Mouse (Mus musculus) kidney, embryonic 15.5 days (tissue): ENCODE measurements around the gene Mad1l1. TPM values are rescaled to one million over a fixed set of nuclear protein-coding genes. Genes with fewer than 3 reads are reported as not detected.
A peak's percentile ranks its signal among the peaks of the same experiment; 100 is the strongest.

Experiments
- ATAC-seq: fragments of 200-750 bp; cut with Nextera tagmentation; replicated peaks from 2 replicates; pipeline ENCODE4 v1.8.0; 2017; ENCODE audit warnings: moderate TSS enrichment; ENCODE audit not compliant: low FRiP score
- H3K27ac ChIP-seq: fragments of 300-500 bp; sonication (generic); 2 replicates; pipeline ENCODE4 v1.5.1; 2015; ENCODE audit warnings: mild to moderate bottlenecking, inconsistent platforms
- H3K27me3 ChIP-seq: fragments of 300-500 bp; sonication (generic); 2 replicates; pipeline ENCODE4 v1.6.1; 2015; ENCODE audit warnings: inconsistent platforms
- H3K36me3 ChIP-seq: fragments of 300-500 bp; sonication (generic); 2 replicates; pipeline ENCODE4 v1.6.1; 2015; ENCODE audit warnings: inconsistent platforms
- H3K4me1 ChIP-seq: fragments of 300-500 bp; sonication (generic); 2 replicates; pipeline ENCODE4 v1.6.1; 2015; ENCODE audit warnings: inconsistent platforms
- H3K4me2 ChIP-seq: fragments of 300-500 bp; sonication (generic); 2 replicates; pipeline ENCODE4 v1.6.1; 2015; ENCODE audit warnings: moderate library complexity, mild to moderate bottlenecking, inconsistent platforms
- H3K4me3 ChIP-seq: fragments of 300-500 bp; sonication (generic); replicated peaks from 2 replicates; pipeline ENCODE4 v1.5.1; 2015; ENCODE audit warnings: mild to moderate bottlenecking, inconsistent platforms
- H3K9ac ChIP-seq: fragments of 300-500 bp; sonication (generic); 2 replicates; pipeline ENCODE4 v1.6.1; 2015; ENCODE audit warnings: mild to moderate bottlenecking, inconsistent platforms
- H3K9me3 ChIP-seq: fragments of 300-500 bp; sonication (generic); replicated peaks from 2 replicates; pipeline ENCODE4 v1.6.1; 2016; ENCODE audit warnings: inconsistent platforms
- WGBS: fragments of 180-500 bp; shearing (Covaris S2); methylation state at CpG from one replicate; pipeline ENCODE4 v1.1.7; 2015; ENCODE audit warnings: mixed read lengths; 5-methylcytosine and 5-hydroxymethylcytosine counted together
- polyA plus RNA-seq: library from polyadenylated mRNA; unstranded; fragments of >200 nt; fragmentation: Nextera tagmentation; extraction: Ambion mirVana; gene quantifications from 2 replicates; pipeline ENCODE4 v1.2.1, GENCODE M21; 2015

Mad1l1 gene
- polyA plus RNA-seq, 1 experiment from 2014 or later: 53.0 TPM

DNA sequence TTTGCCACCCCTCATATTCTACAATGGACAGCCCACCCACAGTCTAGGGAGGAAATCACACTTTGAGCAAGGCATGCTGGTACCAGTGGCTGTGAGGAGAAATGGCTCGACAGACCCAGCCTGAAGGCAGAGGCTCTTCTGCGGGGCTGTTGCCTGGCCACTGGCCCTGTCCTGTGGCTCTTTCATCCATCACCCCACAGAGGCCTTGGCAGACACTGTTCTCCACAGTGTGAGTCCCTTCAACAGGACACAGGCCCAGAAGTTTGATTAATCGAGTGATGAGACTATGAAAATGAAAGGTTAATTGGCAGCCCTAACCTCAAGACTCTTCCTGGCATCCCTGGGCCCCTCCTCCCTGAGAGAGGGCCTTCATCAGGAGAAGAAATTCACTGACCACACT, 253.3 kb downstream of the Mad1l1 start:
- H3K4me1 ChIP-seq: peaks cover 25% of the 10 kb centered on the region
- peaks cover 15% of the 10 kb centered on the region for H3K36me3 ChIP-seq
- H3K4me2 ChIP-seq: no peak overlapping the region
- no peak for ATAC-seq
- H3K9ac ChIP-seq: no peak overlapping the region
- H3K27me3 ChIP-seq: no peaks in the 10 kb centered on the region
- 45% methylated on average over 3 of the region's 3 CpGs for WGBS
- no peaks in the 10 kb centered on the region for H3K9me3 ChIP-seq
- no peak overlapping the region for H3K4me3 ChIP-seq
- no peak overlapping the region for H3K27ac ChIP-seq

DNA sequence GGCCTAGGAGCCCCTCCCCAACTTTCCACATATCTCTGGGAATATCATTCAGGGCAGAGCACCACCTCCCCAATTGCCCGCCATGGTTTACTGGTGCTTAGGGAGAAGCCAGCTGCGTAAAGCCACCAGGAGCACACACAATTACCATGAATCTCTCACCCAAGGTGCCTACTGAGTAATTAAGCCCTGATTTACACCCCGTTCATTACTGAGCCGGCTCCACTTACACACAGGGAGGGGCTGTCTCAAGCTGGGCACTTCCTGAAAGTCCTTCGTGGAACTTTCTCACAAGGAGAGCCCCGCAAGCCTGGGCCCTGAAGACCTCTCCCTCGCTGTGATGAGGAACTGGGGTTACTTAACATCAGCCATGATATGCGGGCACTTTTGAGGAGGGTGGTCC, 254.6 kb downstream of the Mad1l1 start:
- Histone ChIP-seq H3K9me3 (no peaks in the 10 kb centered on the region), H3K9ac (no peak overlapping the region), H3K4me1 (peaks cover 30% of the 10 kb centered on the region), H3K4me3 (no peak overlapping the region), H3K36me3 (peaks cover 15% of the 10 kb centered on the region), H3K4me2 (no peak overlapping the region), H3K27me3 (no peaks in the 10 kb centered on the region), H3K27ac (peak overlapping the region; percentile 48; the same call in 1 of the 2 replicates)
- 32% methylated on average over 8 of the region's 8 CpGs for WGBS
- ATAC-seq: peak; percentile 70

DNA sequence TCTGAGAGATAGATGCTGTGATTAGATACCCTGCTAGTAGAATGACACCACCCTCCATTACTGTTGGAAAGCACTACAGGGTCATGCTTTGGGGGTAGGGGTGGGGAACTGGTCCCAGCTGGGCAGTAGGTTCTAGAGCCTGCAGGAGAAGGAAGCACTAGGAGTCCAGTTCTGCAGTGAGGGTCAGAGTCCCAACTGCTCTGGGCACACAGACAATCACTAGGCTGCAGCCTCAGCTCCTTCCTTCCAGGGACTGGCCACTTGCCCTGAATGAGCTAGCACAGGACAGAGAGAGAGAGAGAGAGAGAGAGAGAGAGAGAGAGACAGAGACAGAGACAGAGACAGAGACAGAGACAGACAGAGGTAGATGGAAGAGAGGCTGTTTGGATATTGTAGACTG, 255.1 kb downstream of the Mad1l1 start:
- H3K9me3 ChIP-seq: no peaks in the 10 kb centered on the region
- ATAC-seq: no peak
- no peak overlapping the region for H3K27ac ChIP-seq
- no peak overlapping the region for H3K4me2 ChIP-seq
- no peaks in the 10 kb centered on the region for H3K27me3 ChIP-seq
- H3K9ac ChIP-seq: no peak overlapping the region
- H3K4me1 ChIP-seq: peaks cover 35% of the 10 kb centered on the region
- H3K36me3 ChIP-seq: peaks cover 15% of the 10 kb centered on the region
- H3K4me3 ChIP-seq: no peak overlapping the region

DNA sequence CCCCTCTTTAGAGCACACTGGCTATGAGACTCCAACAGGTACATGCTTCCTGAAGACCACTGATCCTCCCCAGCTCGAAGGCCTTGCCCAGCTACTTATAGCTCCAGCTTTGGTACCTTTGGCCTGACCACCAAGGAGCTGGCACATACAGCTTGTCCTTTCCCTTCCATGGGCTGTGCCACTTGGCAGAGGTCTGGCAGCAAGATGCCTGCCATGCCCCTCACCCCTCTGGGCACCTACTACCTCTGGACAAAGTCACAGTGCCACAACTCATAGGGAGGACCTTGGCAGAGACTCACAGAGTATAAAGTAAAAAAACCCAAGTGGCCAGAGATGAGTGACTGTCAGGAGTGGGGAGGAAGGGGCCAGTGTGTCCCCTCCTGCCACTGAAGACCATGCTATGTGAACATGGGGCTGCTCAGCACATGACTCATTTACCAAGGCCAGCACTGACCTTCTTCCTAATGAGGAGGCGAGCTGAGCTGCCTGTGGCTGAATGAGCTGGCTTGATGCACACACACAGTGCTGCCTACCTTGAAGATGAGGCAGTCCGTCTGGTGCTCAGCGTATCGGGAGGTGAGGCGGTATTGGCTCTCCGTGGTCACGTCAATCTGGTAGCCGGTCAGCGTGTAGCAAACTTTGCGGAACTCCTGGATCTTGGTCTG, 255.9 kb downstream of the Mad1l1 start:
- Histone ChIP-seq H3K36me3 (peaks cover 15% of the 10 kb centered on the region), H3K4me2 (no peak overlapping the region), H3K4me1 (peaks cover 43% of the 10 kb centered on the region), H3K27me3 (no peaks in the 10 kb centered on the region), H3K4me3 (no peak overlapping the region), H3K9ac (no peak overlapping the region), H3K27ac (no peak overlapping the region), H3K9me3 (no peaks in the 10 kb centered on the region)
- ATAC-seq: no peak
- 92% methylated on average over 11 of the region's 11 CpGs for WGBS

DNA sequence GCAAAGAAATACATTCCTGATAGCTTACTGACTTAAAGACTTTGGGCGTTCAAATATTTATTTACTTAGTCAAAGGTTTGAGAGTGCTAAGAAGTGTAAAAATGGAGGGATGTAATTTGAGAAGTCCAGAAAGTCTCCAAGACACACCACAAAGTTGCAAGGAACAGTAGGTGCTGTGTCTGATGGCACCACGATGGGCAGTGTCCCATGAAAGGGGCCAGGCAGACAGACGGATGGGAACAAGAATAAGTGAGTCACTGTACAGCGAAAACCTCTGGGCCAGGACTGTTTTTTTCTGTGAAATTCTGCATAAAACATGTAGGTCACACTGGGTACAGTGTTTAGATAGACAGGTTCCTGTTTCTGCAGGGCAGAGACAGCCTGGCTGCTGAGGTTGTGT, 256.8 kb downstream of the Mad1l1 start:
- Histone ChIP-seq H3K27ac (no peak overlapping the region), H3K4me1 (peaks cover 43% of the 10 kb centered on the region), H3K27me3 (no peaks in the 10 kb centered on the region), H3K9ac (no peak overlapping the region), H3K4me3 (no peak overlapping the region), H3K9me3 (no peaks in the 10 kb centered on the region), H3K36me3 (peaks cover 15% of the 10 kb centered on the region), H3K4me2 (no peak overlapping the region)
- ATAC-seq: no peak
- 61% methylated on average over 4 of the region's 4 CpGs for WGBS

DNA sequence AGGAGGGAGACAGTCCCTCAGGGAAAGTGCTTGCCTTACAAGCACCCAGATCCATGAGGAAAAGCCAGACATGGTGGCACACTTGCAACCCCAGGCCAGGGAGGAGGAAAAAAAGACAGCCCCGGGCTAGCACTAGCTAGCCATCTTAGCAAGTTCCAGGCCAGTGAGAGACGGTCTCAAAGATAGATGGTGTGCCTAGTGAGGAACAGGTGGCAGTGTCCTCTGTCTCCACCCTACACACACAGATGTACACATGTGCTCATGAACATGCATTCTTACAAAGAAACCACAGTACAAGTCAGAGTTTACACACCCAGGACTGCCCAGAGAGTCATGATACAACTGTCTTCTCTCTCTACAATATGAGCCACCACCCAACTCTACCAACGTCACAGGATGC, 258.5 kb downstream of the Mad1l1 start:
- Histone ChIP-seq H3K4me3 (no peak overlapping the region), H3K27ac (no peak overlapping the region), H3K4me1 (peaks cover 34% of the 10 kb centered on the region), H3K36me3 (peaks cover 15% of the 10 kb centered on the region), H3K9ac (no peak overlapping the region), H3K27me3 (no peaks in the 10 kb centered on the region), H3K9me3 (no peaks in the 10 kb centered on the region), H3K4me2 (no peak overlapping the region)
- no peak for ATAC-seq
- 85% methylated on average over 3 of the region's 3 CpGs for WGBS

DNA sequence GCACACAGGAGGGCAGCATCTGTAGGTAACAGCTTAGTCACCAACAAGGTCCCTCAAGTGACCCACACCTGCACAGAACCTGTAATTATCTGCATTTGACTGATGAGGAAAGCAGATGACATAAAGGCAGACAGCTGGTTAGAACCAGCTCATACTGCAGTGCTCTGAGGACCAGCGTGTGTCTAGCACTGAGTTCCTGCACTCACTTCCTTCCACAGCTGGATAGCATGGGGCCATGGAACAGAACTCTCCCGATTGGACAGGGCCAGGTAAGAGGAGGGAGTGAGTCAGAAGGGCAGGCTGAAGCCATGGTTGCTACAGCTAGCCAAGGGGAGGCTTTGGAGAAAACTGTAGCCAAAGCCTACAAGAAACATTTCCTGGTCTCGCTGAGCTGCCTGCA, 259.0 kb downstream of the Mad1l1 start:
- WGBS: 61% methylated on average over 3 of the region's 3 CpGs
- Histone ChIP-seq H3K4me2 (no peak overlapping the region), H3K27ac (0 out of 2 replicates have a peak overlapping the region, but pooled peaks have one; percentile 67), H3K27me3 (no peaks in the 10 kb centered on the region), H3K9ac (no peak overlapping the region), H3K36me3 (peaks cover 15% of the 10 kb centered on the region), H3K4me3 (no peak overlapping the region), H3K9me3 (no peaks in the 10 kb centered on the region), H3K4me1 (peaks cover 29% of the 10 kb centered on the region)
- no peak for ATAC-seq

DNA sequence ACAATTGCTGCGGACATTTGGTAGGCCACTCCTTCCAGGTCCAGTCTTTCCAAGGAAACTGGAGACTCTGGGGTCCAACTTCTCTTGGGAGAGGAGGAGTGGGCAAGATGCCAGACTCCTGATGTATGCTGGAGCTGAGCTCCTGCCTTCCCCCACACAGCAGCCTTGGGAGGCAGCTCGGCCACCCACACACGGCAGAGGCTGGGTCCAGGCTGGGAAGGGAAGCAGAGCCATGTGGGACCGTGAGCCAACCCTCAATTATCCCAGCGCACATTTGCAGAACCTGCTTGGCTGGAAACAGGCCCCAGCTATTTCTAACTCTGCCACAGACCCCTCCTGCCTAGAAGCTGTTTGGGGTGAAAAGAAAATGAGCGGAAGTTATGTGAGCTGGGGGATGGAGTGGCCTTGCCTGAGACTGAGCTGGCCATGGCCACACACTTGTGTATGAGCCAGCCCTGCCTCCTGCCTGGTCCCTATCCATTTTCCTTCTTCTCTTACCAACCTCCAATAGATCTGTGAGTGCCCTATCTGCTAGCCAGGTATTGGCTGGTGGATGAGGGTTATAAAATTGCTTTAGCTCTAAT, 260.0 kb downstream of the Mad1l1 start:
- H3K27me3 ChIP-seq: no peaks in the 10 kb centered on the region
- H3K9me3 ChIP-seq: no peaks in the 10 kb centered on the region
- H3K9ac ChIP-seq: no peak overlapping the region
- WGBS: 37% methylated on average over 6 of the region's 6 CpGs
- no peak overlapping the region for H3K4me3 ChIP-seq
- no peak overlapping the region for H3K4me2 ChIP-seq
- H3K4me1 ChIP-seq: peaks cover 20% of the 10 kb centered on the region
- H3K27ac ChIP-seq: peak overlapping the region; percentile 67
- H3K36me3 ChIP-seq: peaks cover 15% of the 10 kb centered on the region
- ATAC-seq: peak; percentile 72

DNA sequence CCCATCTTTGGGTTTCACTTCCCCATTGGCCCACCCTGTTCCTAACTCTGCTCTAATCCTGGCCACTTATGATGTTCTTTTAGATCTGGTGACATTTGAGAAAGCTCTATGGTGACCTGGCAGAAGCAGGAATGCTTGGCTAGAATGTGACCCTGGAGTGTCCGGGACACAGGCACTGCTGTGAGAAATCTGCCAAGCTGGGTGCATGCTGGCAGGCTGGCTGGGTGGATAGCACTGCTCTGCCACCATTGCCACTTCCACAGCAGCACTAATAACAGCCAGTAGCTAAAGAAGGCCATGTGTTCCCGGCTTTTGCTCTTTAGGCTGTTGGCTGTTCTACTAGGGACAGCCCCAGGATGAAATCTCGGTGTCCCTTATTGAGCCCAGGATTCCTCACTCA, 265.1 kb downstream of the Mad1l1 start:
- WGBS: 84% methylated on average over 3 of the region's 3 CpGs
- Histone ChIP-seq H3K27ac (no peak overlapping the region), H3K36me3 (no peaks in the 10 kb centered on the region), H3K4me1 (peaks cover 7% of the 10 kb centered on the region), H3K4me3 (no peak overlapping the region), H3K9me3 (no peaks in the 10 kb centered on the region), H3K27me3 (no peaks in the 10 kb centered on the region), H3K4me2 (no peak overlapping the region), H3K9ac (no peak overlapping the region)
- no peak for ATAC-seq

DNA sequence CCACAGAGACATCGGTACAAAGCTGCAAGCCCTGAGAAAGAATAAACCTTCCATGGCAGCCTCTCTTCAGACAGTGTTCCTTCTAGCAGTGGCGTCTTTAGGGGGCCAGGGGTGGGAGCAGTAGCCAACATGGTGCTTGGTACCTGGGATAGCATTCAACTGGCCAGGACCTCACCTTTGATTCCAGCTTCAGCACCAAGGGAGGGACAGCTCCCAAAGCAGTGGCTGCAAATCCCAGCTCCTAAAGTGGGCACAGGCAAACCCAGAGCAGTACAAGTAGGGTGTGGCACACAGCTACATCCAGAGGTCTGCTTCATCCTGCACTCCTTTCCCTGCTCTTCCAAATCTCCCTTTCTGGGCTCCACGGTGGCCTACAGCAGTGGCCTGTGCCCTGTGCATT, 265.9 kb downstream of the Mad1l1 start:
- ATAC-seq: no peak
- no peaks in the 10 kb centered on the region for H3K4me1 ChIP-seq
- H3K27me3 ChIP-seq: no peaks in the 10 kb centered on the region
- H3K4me2 ChIP-seq: no peak overlapping the region
- no peak overlapping the region for H3K9ac ChIP-seq
- H3K9me3 ChIP-seq: no peaks in the 10 kb centered on the region
- no peaks in the 10 kb centered on the region for H3K36me3 ChIP-seq
- WGBS: 79% methylated on average over 3 of the region's 3 CpGs
- no peak overlapping the region for H3K4me3 ChIP-seq
- H3K27ac ChIP-seq: no peak overlapping the region

DNA sequence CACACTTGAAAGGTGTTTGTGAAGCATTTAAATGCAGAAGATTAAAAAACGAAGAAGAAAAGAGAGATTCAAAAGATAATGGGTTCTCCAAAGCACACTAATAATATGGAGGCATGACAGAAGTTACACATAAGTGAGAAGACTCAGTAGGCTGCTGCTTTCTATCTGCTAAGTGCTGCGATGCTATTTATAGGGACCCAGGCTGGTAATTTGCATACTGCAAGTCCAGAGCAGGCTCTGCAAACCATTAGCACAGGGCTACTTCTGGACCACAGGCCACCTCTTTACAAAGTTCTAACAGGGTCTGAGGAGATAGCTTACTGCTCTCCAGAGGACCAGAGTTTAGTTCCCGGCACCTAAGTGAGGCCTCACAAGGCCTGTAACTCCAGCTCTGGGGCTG, 267.7 kb downstream of the Mad1l1 start:
- Histone ChIP-seq H3K4me2 (no peak overlapping the region), H3K4me1 (no peaks in the 10 kb centered on the region), H3K27ac (no peak overlapping the region), H3K9me3 (no peaks in the 10 kb centered on the region), H3K4me3 (no peak overlapping the region), H3K36me3 (no peaks in the 10 kb centered on the region), H3K9ac (no peak overlapping the region), H3K27me3 (no peaks in the 10 kb centered on the region)
- ATAC-seq: no peak
- 77% methylated on average over 3 of the region's 3 CpGs for WGBS

DNA sequence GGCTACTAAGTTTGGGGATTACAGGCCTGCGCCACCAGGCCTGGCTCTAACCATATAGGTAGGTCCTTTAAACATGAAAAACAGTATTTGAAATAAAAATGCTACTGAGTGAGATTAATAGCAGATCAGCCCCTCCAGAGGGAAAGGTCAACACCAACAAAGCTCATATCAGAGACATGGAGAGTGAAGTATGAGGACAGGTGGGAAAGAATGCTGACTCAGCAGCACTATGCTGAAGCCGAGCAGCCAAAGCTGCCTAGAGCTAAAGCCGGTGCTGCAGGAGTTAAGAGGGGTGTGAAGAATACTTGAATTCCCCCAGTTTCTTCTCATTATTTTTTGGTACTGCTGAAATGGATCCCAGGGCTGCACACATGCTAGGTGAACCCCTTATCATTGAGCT, 268.9 kb downstream of the Mad1l1 start:
- no peak overlapping the region for H3K27ac ChIP-seq
- 77% methylated on average over 3 of the region's 3 CpGs for WGBS
- H3K4me2 ChIP-seq: no peak overlapping the region
- H3K4me1 ChIP-seq: no peaks in the 10 kb centered on the region
- H3K27me3 ChIP-seq: no peaks in the 10 kb centered on the region
- ATAC-seq: no peak
- H3K4me3 ChIP-seq: no peak overlapping the region
- H3K9ac ChIP-seq: no peak overlapping the region
- H3K36me3 ChIP-seq: no peaks in the 10 kb centered on the region
- H3K9me3 ChIP-seq: no peaks in the 10 kb centered on the region

DNA sequence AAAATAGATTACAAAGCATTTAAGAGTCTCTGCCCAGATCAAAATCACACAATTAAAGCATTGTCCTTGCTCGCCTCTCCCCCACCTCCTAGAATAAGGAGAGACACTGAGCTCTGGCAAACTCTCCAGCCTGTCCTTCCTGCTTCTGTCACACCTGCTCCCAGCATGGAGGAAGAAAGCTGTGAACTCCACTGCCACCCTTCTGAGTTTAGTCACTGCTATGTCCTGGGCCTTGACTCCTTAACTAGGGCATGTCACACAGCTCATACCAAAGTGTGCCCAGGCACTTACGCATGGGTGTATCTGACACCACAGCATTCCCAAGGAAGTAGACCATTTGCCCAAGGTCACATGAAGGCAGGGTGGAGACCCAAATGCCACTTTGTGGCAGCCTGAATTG, 275.9 kb downstream of the Mad1l1 start:
- no peak overlapping the region for H3K27ac ChIP-seq
- H3K4me1 ChIP-seq: peaks cover 10% of the 10 kb centered on the region
- no peak overlapping the region for H3K4me3 ChIP-seq
- H3K4me2 ChIP-seq: no peak overlapping the region
- H3K36me3 ChIP-seq: no peaks in the 10 kb centered on the region
- H3K9me3 ChIP-seq: no peaks in the 10 kb centered on the region
- 91% methylated on average over 2 of the region's 2 CpGs for WGBS
- H3K9ac ChIP-seq: no peak overlapping the region
- H3K27me3 ChIP-seq: no peaks in the 10 kb centered on the region
- no peak for ATAC-seq
